Mouse (Mus musculus) limb, embryonic 15.5 days (tissue): ENCODE results near the gene Aunip. TPM values are rescaled to one million over a fixed set of nuclear protein-coding genes. Genes with fewer than 3 reads are reported as not detected.
A peak's percentile ranks its signal among the peaks of the same experiment; 100 is the strongest.

Experiments used
- ATAC-seq: fragments of 200-750 bp; cut with Nextera tagmentation; 2 replicates; pipeline ENCODE4 v1.8.0; 2017; ENCODE audit warnings: low read depth, moderate TSS enrichment; ENCODE audit not compliant: insufficient number of reproducible peaks, low FRiP score, low TSS enrichment
- H3K27ac ChIP-seq: fragments of 300-500 bp; sonication (generic); 2 replicates; pipeline ENCODE4 v1.5.1; 2015; ENCODE audit warnings: moderate library complexity, mild to moderate bottlenecking, inconsistent platforms
- H3K27me3 ChIP-seq: fragments of 300-500 bp; sonication (generic); 2 replicates; pipeline ENCODE4 v1.6.1; 2015; ENCODE audit warnings: inconsistent platforms
- H3K36me3 ChIP-seq: fragments of 300-500 bp; sonication (generic); 2 replicates; pipeline ENCODE4 v1.6.1; 2015; ENCODE audit warnings: inconsistent platforms
- H3K4me1 ChIP-seq: fragments of 300-500 bp; sonication (generic); 2 replicates; pipeline ENCODE4 v1.6.1; 2015; ENCODE audit warnings: inconsistent platforms
- H3K4me2 ChIP-seq: fragments of 300-500 bp; sonication (generic); 2 replicates; pipeline ENCODE4 v1.6.1; 2015; ENCODE audit warnings: mild to moderate bottlenecking, inconsistent platforms
- H3K4me3 ChIP-seq: fragments of 300-500 bp; sonication (generic); 2 replicates; pipeline ENCODE4 v1.5.1; 2015; ENCODE audit warnings: mild to moderate bottlenecking, inconsistent platforms
- H3K9ac ChIP-seq: fragments of 300-500 bp; sonication (generic); 2 replicates; pipeline ENCODE4 v1.6.1; 2015; ENCODE audit warnings: inconsistent platforms
- H3K9me3 ChIP-seq: fragments of 300-500 bp; sonication (generic); 2 replicates; pipeline ENCODE4 v1.6.1; 2016; ENCODE audit warnings: inconsistent platforms
- WGBS: fragments of 180-500 bp; shearing (Covaris S2); methylation state at CpG from one replicate; pipeline ENCODE4 v1.1.7; 2015; 5-methylcytosine and 5-hydroxymethylcytosine counted together
- polyA plus RNA-seq: library from polyadenylated mRNA; unstranded; fragments of >200 nt; fragmentation: Nextera tagmentation; extraction: Ambion mirVana; gene quantifications from 2 replicates; pipeline ENCODE4 v1.2.1, GENCODE M21; 2015

Aunip gene
- polyA plus RNA-seq, 1 experiment from 2014 or later = 12.1 TPM

GRCm38 (mm10) chr4:134523447-134523846, 12.6 kb downstream of the Aunip start:
- H3K36me3 ChIP-seq = peaks cover 49% of the 10 kb centered on the region

GRCm38 (mm10) chr4:134525806-134526205, 15.0 kb downstream of the Aunip start:
- H3K4me2 ChIP-seq = no peak overlapping the region
- peaks cover 73% of the 10 kb centered on the region for H3K36me3 ChIP-seq
- no peak for ATAC-seq
- no peak overlapping the region for H3K9ac ChIP-seq
- no peak overlapping the region for H3K27ac ChIP-seq
- 65% methylated on average over 5 of the region's 5 CpGs for WGBS
- no peaks in the 10 kb centered on the region for H3K9me3 ChIP-seq
- no peaks in the 10 kb centered on the region for H3K4me1 ChIP-seq
- no peak overlapping the region for H3K4me3 ChIP-seq
- no peaks in the 10 kb centered on the region for H3K27me3 ChIP-seq

More at GRCm38 (mm10) chr4:134523447-134523846, 12.6 kb downstream of the Aunip start:
- Histone ChIP-seq H3K4me3 (no peak overlapping the region), H3K9ac (no peak overlapping the region), H3K4me2 (no peak overlapping the region), H3K27me3 (no peaks in the 10 kb centered on the region), H3K9me3 (no peaks in the 10 kb centered on the region), H3K4me1 (no peaks in the 10 kb centered on the region), H3K27ac (no peak overlapping the region)
- no peak for ATAC-seq
- 86% methylated on average over 4 of the region's 4 CpGs for WGBS

- Histone ChIP-seq H3K9ac (no peak overlapping the region), H3K27ac (no peak overlapping the region), H3K4me1 (no peaks in the 10 kb centered on the region), H3K27me3 (no peaks in the 10 kb centered on the region), H3K4me2 (no peak overlapping the region), H3K36me3 (peaks cover 77% of the 10 kb centered on the region), H3K4me3 (no peak overlapping the region), H3K9me3 (no peaks in the 10 kb centered on the region)
- 72% methylated on average over 5 of the region's 5 CpGs for WGBS
- no peak for ATAC-seq
These were observed 15.4 kb downstream of the Aunip start for GRCm38 (mm10) chr4:134526220-134526619.

- Histone ChIP-seq H3K4me1 (peaks cover 30% of the 10 kb centered on the region), H3K4me2 (no peak overlapping the region), H3K9me3 (no peaks in the 10 kb centered on the region), H3K27me3 (no peaks in the 10 kb centered on the region), H3K9ac (no peak overlapping the region), H3K36me3 (peaks cover 38% of the 10 kb centered on the region), H3K4me3 (no peak overlapping the region), H3K27ac (no peak overlapping the region; the same call in 1 of the 2 replicates)
- 78% methylated on average over 4 of the region's 4 CpGs for WGBS
- no peak for ATAC-seq
These were observed 22.1 kb downstream of the Aunip start for GRCm38 (mm10) chr4:134532928-134533327.

GRCm38 (mm10) chr4:134533421-134533820, 22.6 kb downstream of the Aunip start:
- H3K27me3 ChIP-seq = no peaks in the 10 kb centered on the region
- 66% methylated on average over 4 of the region's 4 CpGs for WGBS
- H3K4me3 ChIP-seq = peak overlapping the region; percentile 98
- ATAC-seq = no peak
- H3K36me3 ChIP-seq = peaks cover 37% of the 10 kb centered on the region
- no peaks in the 10 kb centered on the region for H3K9me3 ChIP-seq
- H3K4me2 ChIP-seq = peak overlapping the region; percentile 90; the same call in 1 of the 2 replicates
- H3K27ac ChIP-seq = no peak overlapping the region
- peaks cover 30% of the 10 kb centered on the region for H3K4me1 ChIP-seq
- H3K9ac ChIP-seq = no peak overlapping the region

- Histone ChIP-seq H3K36me3 (peaks cover 37% of the 10 kb centered on the region), H3K9ac (peak overlapping the region; percentile 88), H3K9me3 (no peaks in the 10 kb centered on the region), H3K4me1 (peaks cover 30% of the 10 kb centered on the region), H3K27me3 (no peaks in the 10 kb centered on the region), H3K27ac (peak overlapping the region; percentile 91), H3K4me2 (peak overlapping the region; percentile 90), H3K4me3 (peak overlapping the region; percentile 98)
- no peak; the same call in 1 of the 2 replicates for ATAC-seq
- under 1% methylated on average over 57 of the region's 57 CpGs for WGBS
These were observed 23.5 kb downstream of the Aunip start for GRCm38 (mm10) chr4:134534124-134534886.

GRCm38 (mm10) chr4:134534932-134535786, 24.4 kb downstream of the Aunip start, which contains the start of gene Mtfr1l:
Gene Mtfr1l, minus strand, starts transcription at chr4:134535387.
- ATAC-seq = peak; percentile 96
- H3K4me2 ChIP-seq = peak within 1 kb of the TSS; percentile 90
- H3K36me3 ChIP-seq = peaks cover 37% of the 10 kb centered on the region
- peak within 1 kb of the TSS; percentile 88 for H3K9ac ChIP-seq
- no peaks in the 10 kb centered on the region for H3K9me3 ChIP-seq
- H3K4me1 ChIP-seq = peaks cover 30% of the 10 kb centered on the region
- H3K27me3 ChIP-seq = no peaks in the 10 kb centered on the region
- WGBS = under 1% methylated on average over 70 of the region's 71 CpGs
- peak within 1 kb of the TSS; percentile 91 for H3K27ac ChIP-seq
- peak within 1 kb of the TSS; percentile 98 for H3K4me3 ChIP-seq

GRCm38 (mm10) chr4:134535787-134536151, 25.0 kb downstream of the Aunip start:
- Histone ChIP-seq H3K4me3 (peak overlapping the region; percentile 98), H3K9ac (peak overlapping the region; percentile 39), H3K36me3 (peaks cover 37% of the 10 kb centered on the region), H3K9me3 (no peaks in the 10 kb centered on the region), H3K4me2 (peak overlapping the region; percentile 90), H3K27me3 (no peaks in the 10 kb centered on the region), H3K4me1 (peaks cover 30% of the 10 kb centered on the region), H3K27ac (peak overlapping the region; percentile 91)
- no peak for ATAC-seq
- 9% methylated on average over 8 of the region's 8 CpGs for WGBS

GRCm38 (mm10) chr4:134538997-134539580, 28.3 kb downstream of the Aunip start:
- Histone ChIP-seq H3K4me1 (peaks cover 10% of the 10 kb centered on the region), H3K9me3 (no peaks in the 10 kb centered on the region), H3K9ac (no peak overlapping the region), H3K27me3 (no peaks in the 10 kb centered on the region), H3K4me2 (no peak overlapping the region), H3K36me3 (peaks cover 56% of the 10 kb centered on the region), H3K27ac (no peak overlapping the region), H3K4me3 (no peak overlapping the region)
- 80% methylated on average over 10 of the region's 10 CpGs for WGBS
- no peak for ATAC-seq

- Histone ChIP-seq H3K4me3 (no peak overlapping the region), H3K4me1 (peaks cover 8% of the 10 kb centered on the region), H3K36me3 (peaks cover 88% of the 10 kb centered on the region), H3K9me3 (no peaks in the 10 kb centered on the region), H3K9ac (no peak overlapping the region), H3K27ac (no peak overlapping the region), H3K27me3 (no peaks in the 10 kb centered on the region), H3K4me2 (no peak overlapping the region)
- no peak for ATAC-seq
- WGBS = 90% methylated on average over 9 of the region's 9 CpGs
These were observed 31.9 kb downstream of the Aunip start for GRCm38 (mm10) chr4:134542726-134543125.

GRCm38 (mm10) chr4:134543261-134543660, 32.5 kb downstream of the Aunip start:
- no peaks in the 10 kb centered on the region for H3K9me3 ChIP-seq
- H3K36me3 ChIP-seq = peaks cover 89% of the 10 kb centered on the region

More at GRCm38 (mm10) chr4:134543261-134543660, 32.5 kb downstream of the Aunip start:
- no peaks in the 10 kb centered on the region for H3K27me3 ChIP-seq
- H3K9ac ChIP-seq = no peak overlapping the region
- no peak overlapping the region for H3K4me3 ChIP-seq
- no peak overlapping the region for H3K4me2 ChIP-seq
- WGBS = 5% methylated on average over 5 of the region's 5 CpGs
- peak; percentile 41; the same call in 1 of the 2 replicates for ATAC-seq
- H3K4me1 ChIP-seq = peaks cover 13% of the 10 kb centered on the region
- no peak overlapping the region for H3K27ac ChIP-seq
